Mouse (Mus musculus): ENCODE measurements at regions not wholly inside any gene's neighbourhood (a gene's known extent, or its start where the extent isn't known, plus 50 kb on each side); places are given as distances from the start of the nearest gene placed in this dataset.

GRCm38 (mm10) chr14:111212929-111213657 is 458.1 kb upstream of the Slitrk6 start:
- DNase-seq (ENCODE audit: low spot score in 2 of 2) = no peak

GRCm38 (mm10) chr14:111226926-111227325 is 448.0 kb upstream of the Slitrk5 start:
- DNase-seq (ENCODE audit: low spot score in 2 of 2) = no peak

DNA sequence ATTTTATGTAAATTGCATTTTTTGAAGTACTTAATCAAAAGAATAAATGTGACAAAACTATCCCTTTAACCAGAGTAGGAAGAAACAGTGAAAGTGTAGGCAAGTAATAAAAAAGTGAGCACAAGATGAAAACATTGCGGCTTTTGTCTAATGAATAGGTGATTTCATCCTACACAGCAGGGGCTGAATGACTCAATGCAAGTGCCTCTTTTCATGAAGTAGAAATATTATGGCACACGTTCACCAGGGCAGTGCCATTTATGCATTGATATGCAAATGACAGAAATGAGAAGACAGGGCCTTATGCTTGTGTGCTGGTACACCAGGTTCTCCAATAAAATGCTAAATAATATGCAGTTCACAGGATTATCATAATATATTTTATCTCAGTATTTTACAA is 435.8 kb upstream of the Slitrk5 start:
- no peak for DNase-seq (ENCODE audit: low spot score in 2 of 2)

DNA sequence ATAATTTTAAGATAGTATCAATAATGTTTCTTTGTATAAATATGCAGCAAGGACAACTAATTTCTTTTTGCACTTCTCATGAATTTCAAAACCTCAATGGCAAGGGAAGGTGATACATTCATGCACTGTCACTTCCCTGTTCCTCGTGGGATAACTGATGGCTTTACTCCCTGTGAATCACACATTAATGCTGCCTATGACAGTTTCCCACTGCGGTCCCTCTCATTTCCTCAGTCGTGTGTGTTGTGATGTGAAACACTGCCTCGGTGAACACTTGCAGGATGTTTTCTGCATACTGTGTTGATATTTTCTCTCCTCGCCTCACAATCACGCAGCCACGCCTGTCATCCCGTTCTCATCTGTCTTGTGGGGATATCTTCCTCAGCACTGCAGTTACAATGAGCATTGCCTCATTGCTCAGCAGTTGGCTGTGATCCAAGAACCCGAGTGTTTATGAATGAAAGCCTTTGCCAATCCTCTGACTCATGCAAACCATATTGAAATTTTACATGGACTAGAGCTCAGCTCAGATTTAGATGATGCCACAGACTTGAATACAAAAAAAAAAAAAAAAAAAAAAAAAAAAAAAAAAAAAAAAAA is 425.4 kb upstream of the Slitrk5 start:
- DNase-seq (ENCODE audit: low spot score in 2 of 2) = peak; percentile 23 to 49

DNA sequence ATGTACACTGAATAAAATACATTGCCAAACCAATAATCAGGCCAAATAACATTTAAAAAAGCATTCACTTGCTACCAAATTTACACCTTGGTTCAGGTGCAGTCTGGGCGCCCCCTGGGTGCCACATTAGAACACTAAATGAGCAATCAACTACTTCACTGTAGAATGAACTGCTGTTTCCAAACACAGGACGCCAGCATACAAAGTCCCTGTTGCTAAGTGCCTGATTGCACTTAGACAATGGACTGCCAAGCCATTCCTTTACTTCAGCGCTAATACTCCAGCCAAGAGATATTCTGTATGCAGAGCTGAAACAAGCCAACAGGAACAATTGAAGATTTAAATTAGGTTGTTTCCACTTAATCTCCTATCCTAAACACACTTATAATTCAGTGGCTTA is 421.7 kb upstream of the Slitrk5 start:
- DNase-seq (ENCODE audit: low spot score in 2 of 2) = no peak

DNA sequence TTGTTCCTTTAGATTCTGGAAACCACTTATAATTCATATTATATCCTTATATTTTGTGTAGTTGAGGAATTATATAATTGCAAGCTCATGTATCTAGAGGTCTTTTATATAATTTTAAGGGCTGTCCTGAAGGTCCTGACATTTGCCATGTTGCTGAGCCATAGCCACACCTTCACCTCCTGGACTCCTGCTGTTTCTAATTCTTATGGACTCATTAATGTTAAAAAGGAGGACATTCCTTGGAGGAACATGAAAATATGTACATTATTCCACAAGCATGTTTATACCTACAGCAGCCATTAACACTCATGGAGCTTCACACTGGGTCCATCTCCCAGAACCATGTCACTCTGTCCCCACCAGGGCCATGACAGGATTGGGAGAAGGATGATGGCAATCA is 413.2 kb upstream of the Slitrk5 start:
- DNase-seq (ENCODE audit: low spot score in 2 of 2) = no peak

- DNase-seq (ENCODE audit: low spot score in 2 of 2) = no peak
Measured at GRCm38 (mm10) chr14:111270239-111270638, 404.7 kb upstream of the Slitrk5 start.

- no peak for DNase-seq (ENCODE audit: low spot score in 2 of 2)
Measured at GRCm38 (mm10) chr14:111281354-111281753, 393.5 kb upstream of the Slitrk5 start.

GRCm38 (mm10) chr14:111283681-111284461 is 391.0 kb upstream of the Slitrk5 start:
- DNase-seq (ENCODE audit: low spot score in 2 of 2) = no peak

DNA sequence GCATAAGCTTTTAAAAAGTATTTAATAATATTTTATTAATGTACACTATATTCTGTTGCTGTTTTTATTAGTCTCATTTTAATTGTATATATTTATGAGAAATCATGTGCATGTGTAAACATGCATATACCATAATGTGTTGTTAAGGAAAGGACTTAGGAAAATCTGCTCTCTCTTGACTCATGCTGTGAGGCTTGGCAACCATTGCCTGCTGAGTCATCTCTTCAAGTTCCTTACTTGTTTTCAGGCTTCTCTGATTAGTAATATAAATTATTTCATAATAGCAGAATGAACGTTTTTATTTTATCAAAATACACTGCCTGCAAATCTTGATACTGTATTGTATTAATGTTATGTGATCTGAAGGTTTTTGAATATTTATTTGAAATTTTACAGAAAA is 388.9 kb upstream of the Slitrk5 start:
- no peak for DNase-seq (ENCODE audit: low spot score in 2 of 2)

- no peak for DNase-seq (ENCODE audit: low spot score in 2 of 2)
Measured at GRCm38 (mm10) chr14:111295521-111295920, 379.4 kb upstream of the Slitrk5 start.

GRCm38 (mm10) chr14:111297796-111298195 is 377.1 kb upstream of the Slitrk5 start:
- DNase-seq (ENCODE audit: low spot score in 2 of 2) = no peak

DNA sequence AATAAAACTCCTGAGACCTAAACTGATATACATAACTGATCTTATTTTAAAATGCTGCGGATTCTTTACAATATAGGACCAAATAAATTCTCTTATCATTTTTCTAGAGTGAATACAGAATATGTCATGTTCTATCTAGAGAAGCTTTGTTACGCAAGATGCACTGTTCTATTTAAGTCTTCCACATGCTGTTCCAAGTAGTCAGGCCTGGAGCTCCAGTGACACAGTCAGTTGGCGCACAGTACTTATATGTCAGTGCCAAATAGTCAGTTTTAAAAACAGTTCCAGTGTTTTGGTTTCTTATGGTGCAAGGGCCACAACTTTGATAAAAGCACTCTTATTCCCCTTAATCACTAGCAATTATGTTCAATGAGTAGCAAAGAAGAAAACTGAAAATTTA is 344.3 kb upstream of the Slitrk5 start:
- DNase-seq (ENCODE audit: low spot score in 2 of 2) = no peak

DNA sequence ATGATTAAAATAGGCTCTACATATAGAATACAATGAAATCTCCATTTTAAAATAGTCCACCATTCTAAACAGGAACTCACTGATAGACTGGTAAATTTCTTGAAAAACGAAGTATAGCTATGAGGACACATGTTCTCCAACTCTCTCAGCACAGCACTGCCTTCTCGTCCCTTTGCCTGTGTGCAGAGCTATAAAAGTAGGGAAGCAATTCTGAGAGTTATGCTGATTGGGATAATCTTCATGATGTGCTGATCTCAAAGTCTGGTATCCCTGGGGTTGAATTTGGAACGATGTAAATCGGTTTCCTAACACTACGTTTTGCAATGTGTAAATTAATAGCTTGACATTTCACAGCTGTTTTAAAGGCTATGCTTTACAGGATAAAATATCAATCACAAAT is 321.4 kb upstream of the Slitrk5 start:
- no peak for DNase-seq (ENCODE audit: low spot score in 2 of 2)

DNA sequence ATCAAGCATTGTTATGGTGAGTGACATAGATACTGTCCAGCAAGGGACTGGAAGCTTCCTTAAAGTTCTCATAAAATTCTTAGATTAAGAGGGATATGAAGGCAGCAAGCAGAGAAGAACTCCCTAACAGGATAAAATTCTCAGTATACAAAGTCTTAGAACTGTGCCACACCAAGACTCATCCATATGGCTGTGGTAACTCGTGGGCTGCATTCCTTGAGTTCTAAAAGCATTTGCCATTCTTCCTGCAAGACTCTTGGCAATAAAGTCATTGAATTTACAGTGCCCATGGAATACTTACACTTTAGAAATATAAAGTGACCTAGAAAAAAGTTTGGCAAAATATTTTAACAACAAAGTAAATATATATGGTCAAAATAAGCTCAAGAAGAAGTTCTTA is 278.1 kb upstream of the Slitrk5 start:
- DNase-seq (ENCODE audit: low spot score in 2 of 2) = no peak

DNA sequence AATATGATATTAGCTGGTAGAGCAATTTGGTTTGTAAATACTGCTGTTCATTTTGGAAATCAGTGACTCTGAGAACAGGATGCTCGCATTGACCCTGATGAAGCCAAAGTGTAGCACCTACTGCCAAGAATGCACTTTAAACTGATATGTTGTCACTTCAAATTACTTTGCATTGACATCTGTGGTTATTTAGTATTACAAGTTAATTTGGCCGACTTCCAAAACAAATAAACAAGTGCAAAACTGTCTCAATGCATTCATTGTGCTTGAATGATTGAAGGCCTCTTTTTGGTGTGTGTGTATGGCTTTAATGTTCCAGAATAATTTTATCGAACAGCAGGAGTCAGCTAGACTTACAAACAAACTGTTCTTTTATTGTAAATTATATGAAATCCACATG is 274.1 kb upstream of the Slitrk5 start:
- DNase-seq (ENCODE audit: low spot score in 2 of 2) = no peak

DNA sequence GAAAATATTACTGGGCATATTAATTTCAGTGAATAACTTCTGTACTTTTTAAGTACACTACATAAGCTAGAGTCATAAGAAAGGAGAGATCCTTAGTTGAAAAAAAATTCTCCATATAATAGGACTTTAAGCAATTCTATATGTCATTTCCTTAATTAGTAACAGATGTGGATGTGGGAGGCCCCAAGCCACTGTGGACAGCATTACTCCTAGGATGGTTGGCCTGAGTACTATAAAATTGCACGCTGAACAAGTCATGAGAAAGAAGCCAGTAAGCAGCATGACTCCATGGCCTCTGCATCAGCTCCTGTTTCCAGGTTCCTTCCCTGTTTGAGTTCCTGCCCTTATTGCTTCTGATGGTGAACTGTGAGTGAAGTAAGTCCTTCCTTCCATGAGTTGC is 272.4 kb upstream of the Slitrk5 start:
- DNase-seq (ENCODE audit: low spot score in 2 of 2) = no peak

DNA sequence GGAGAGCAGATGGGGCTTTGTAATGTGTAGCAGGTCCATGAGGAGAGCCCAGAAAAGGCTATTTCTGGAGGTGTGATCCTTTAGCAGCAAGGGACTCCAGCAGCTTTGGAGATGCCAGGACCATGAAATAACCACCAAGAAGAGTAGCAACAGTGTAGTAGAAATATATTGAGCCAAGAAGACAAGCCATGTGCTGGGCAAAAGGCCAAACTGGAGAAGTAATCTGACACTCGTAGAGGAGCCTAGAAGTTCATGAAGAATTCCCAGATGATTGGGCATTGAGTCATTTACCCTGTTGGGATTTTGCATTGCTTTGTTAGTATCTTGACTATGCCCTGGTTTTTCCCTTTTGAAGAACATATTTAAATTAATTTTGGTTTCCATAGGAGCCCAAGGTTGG is 271.3 kb upstream of the Slitrk5 start:
- no peak for DNase-seq (ENCODE audit: low spot score in 2 of 2)

DNA sequence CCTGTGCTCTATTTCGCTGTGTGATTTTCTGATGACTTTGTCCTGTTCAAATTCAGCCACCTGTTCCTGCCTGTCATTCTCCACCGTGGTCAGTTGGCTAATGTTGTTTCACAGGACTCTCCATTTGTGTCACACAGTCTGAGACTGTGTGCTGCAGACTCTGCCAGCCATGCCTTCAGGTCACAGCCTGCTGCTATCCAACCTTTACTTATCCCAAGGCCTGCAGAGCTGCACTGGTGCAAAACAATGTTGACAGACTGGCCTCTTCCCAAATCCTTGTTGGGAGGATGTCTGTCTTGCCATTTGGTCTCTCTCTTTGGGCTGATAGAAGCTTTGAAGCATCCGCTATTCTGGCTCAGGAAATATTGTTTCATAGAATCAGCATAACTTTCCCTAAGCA is 261.4 kb upstream of the Slitrk5 start:
- DNase-seq (ENCODE audit: low spot score in 2 of 2) = no peak

DNA sequence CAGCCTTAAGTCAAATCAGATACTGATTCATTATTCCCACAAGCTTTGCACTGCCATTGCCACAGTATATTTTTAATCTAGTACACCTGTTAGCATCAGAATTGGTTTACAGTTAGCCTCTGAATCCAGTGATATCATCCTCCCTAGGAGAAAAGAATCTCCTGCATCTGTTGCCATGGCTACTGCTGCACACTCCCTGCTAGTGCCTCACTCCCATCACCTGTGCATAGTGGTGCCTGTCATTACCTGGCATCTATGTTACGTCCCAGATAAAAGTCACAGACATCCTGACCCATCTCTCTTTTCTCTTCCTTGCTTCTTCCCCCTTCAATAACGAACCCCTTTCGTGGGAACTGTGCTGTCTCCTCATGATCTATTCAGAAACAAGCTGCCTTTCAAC is 256.4 kb upstream of the Slitrk5 start:
- DNase-seq (ENCODE audit: low spot score in 2 of 2) = no peak

- DNase-seq (ENCODE audit: low spot score in 2 of 2) = no peak
Measured at GRCm38 (mm10) chr14:111429101-111429857, 245.6 kb upstream of the Slitrk5 start.
